Mouse (Mus musculus) cerebellum, postnatal 14 days (tissue): ENCODE measurements around the gene Smurf1.
A peak's percentile ranks its signal among the peaks of the same experiment; 100 is the strongest.

Source experiments
- DNase-seq, 2 experiments: peaks; one replicate each; pipeline ENCODE4 v3.0.0; 2021; ENCODE audit warnings: mixed read lengths in 2 of 2

Gene Smurf1

DNA sequence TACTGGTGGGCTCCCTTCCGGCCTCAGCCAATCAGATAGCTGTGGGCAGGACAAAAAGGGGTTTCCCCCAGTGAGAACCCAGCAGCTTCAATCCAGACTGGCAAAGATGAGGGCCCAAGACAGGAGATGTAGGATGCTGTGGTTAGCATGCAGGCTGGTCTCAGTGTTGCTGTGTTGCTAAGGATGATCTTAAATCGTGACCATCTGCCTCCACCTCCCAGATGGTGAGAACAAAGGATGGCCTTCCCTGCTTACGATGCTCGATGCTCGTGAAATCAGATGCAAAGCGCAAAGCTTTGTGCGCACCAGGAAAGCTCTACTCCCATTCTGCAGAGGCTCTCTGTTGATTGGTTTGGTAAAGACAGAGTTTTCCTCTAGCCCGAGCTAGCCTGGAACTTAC, 104.7 kb downstream of the Smurf1 start:
- no peak for DNase-seq

DNA sequence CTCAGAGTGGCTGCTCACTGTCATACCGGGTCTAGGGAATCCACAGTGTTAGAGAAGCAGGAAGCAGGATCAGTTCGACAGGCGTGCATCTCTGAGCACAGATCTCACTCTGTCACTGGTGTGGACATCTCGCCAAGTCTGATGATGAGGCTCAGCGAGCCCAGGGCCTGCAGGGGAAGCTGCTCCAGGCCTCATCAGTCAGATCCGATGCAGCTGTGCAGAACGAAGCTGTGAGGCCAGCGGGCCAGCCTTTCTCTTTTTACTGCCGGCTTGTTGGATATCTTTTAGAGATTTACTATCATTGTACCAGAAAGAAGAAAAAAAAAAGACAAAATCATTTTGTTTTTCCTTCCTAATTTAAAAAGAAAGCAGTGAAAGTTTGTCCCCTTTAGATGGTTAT, 106.4 kb downstream of the Smurf1 start:
- no peak for DNase-seq

DNA sequence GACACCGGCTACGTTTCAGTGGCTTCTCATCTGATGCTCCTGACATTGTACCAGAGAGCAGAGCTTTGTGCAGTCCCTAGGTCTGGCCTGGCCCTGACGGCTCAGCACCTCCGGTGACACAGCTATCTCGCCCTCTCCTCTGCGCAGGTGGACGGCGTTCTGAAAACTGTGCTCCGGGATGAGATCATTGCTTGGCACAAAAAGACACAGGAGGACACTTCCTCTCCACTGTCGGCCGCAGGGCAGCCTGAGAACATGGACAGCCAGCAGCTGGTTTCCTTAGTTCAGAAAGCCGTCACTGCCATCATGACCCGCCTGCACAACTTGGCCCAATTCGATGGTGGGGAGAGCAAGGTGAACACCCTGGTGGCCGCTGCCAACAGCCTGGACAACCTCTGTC, 107.1 kb downstream of the Smurf1 start:
- DNase-seq, result no peak

DNA sequence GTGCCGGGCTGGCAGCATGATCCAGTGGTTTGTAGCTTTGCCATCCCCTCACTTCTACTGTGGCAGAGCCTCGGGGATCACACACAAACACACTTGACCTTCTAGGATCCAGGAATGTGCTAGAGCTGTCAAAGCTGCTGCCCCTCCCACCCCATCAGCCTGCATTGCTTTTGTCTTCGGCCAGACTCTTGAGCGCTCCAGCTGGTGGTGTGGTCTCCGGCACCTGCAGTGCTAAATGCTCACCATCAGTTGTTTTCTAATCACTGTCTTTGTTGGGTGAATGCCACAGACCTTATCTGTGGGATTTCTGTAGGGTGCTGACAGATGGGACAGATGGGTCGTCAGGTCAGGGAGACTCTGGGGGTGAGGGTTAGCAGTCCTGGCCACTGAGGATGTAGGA, 109.7 kb downstream of the Smurf1 start:
- no peak for DNase-seq

DNA sequence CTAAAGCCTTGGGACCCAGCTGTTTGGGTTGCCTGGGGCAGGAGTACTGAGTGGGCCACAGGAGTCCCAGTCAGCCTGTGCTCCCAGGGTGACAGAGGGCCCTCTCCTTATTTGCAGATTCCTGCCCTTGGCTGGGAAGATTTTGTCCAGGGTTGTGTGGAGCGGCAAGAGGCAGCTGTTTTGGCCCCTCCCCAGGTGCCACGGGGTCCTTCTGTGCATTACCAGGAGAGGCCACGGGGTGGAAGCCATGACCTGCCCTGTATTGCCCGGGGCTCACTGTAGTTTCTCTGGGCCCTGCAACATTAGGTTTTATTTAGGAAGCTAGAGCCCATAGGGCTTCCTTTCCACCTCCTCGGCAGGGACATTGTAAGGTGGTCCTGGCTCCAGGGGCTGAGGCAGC, 111.7 kb downstream of the Smurf1 start:
- DNase-seq, result peak in 1 of 2 experiments; percentile 43

DNA sequence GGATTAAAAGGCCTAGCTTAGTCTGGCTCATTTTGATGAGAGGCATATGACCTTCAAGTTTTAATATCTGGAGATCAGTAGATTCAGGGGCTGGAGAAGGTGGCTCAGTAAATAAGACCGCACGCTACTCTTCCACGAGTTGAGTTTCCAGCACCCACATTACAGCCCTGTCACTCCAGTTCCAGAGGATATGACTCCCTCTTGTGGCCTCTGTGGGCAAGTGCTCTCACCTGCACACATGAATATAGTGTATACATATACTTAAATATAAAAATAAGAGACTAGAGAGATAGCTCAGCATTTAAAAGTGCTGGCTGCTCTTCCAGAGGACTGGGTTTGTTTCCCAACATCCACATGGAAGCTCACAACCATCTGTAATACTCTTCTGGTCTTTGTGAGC, 113.8 kb downstream of the Smurf1 start:
- DNase-seq, result no peak

DNA sequence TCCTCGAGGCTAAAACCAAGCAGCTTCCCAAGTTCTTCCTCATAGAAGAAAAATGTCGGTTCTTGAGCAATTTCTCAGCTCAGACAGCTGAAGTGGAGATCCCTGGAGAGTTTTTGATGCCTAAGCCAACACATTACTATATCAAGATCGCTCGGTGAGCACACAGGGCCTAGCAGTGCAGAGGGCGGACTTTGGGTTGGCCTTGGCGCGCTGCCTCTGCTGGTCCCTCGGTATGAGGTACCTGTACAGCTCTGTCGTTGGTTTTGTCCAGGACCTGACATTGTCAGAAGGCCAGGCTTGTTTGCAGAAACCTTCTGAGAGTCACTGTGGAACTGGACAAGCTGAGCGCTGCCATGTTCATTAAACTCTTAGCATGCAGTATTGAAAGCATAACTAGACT, 115.7 kb downstream of the Smurf1 start:
- no peak for DNase-seq

DNA sequence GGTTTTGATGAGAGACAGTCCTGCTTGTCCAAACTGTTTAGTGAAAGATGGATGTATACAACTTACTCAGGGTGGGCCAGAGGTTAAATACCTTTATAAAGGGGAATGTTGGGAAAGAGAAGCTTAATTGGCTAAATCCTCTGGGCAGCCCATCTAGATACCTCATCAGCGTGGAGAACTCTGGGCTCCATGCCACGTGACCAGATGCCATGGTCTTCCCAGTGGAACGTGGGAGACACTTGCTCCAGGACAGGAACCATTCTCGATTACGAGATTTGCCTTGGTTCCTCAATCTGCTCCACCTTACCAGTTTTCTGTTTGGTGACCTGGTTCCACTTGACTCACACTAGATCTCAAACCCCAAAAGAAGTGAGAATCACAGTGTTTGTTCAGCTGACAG, 116.9 kb downstream of the Smurf1 start:
- peak; percentile 63 to 75 for DNase-seq

DNA sequence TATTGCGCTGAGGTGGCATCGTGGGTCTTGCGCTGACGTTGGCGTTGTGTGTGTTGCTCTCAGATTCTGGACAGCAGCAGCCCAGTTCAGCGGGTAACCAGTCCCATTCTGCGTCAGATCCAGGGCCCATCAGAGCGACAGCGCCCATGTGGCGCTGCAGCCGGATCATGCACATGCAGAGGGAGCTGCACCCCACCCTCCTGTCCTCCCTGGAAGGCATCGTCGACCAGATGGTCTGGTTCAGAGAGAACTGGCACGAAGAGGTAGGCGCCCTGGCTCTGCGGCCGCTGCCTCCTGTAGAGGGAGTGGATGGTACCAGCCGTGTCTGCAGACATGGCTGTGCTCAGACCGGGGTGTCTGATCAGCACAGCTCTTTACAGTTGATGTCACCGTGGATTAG, 120.3 kb downstream of the Smurf1 start:
- DNase-seq, result peak; percentile 70 to 77

DNA sequence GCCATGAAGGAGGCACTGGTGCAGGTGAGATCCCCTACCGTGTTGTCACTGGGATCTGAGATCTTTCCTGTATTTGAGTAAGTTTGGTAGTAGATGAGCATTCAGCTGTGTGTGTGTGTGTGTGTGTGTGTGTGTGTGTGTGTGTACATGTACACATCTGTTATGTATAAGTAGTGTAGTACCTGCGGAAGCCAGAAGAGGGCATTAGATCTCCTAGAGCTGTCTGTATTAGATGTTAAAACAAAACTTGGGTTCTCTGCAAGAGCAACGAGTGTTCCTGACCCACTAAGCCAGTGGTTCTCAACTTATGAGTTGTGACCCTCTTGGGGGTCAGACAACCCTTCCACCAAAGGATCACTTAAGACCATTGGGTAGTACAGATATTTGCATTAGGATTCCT, 129.5 kb downstream of the Smurf1 start:
- DNase-seq, result peak; percentile 56 to 71

DNA sequence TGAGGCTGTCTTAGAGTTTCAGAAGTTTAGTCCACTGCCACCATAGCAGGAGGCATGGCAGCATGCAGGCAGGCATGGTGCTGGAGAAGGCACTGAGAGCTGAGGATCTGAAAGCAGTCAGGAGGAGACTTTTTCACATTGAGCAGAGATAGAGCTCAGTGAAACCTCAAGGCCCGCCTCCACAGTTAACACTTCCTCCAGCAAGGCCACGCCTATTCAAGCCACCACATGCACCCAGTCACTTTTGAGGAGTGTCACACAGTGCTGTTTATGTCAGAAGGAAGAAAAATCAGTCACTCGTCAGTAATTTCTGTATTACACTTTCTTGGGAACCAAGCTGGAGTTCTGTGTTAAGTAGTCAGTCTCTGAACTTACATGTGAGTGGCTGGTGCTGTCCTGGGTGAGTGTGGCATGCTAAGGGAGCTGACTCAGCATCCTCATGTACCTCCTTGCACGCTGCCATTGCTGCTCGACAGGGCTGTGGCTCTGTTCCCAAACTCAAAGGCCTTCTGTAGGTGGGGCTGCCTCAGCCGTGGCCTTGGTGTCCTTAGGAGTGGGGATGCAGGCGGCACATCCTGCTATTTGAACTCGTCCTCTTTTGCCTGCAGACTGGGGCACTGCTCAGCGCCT, 133.7 kb downstream of the Smurf1 start:
- DNase-seq, result no peak

DNA sequence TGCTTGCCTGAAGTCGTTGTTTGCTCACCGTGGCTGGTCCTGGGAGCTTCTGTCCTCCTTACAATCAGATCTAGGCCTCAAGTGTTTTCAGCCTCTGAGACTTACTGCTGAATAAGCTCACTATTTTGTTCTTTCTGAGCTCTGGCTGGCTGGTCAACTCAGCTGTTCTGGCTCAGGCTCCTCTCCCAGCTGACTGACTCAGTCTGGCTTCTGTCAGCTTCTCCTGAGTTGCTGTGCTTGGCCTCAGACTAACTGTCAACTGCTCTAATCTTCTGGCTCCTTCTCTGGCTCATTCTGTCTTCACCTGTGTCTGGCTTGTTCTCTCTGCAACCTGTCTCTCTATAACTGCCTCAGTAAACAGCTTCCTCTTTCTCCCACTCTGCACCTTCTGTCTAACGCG, 136.0 kb downstream of the Smurf1 start:
- DNase-seq, result no peak

DNA sequence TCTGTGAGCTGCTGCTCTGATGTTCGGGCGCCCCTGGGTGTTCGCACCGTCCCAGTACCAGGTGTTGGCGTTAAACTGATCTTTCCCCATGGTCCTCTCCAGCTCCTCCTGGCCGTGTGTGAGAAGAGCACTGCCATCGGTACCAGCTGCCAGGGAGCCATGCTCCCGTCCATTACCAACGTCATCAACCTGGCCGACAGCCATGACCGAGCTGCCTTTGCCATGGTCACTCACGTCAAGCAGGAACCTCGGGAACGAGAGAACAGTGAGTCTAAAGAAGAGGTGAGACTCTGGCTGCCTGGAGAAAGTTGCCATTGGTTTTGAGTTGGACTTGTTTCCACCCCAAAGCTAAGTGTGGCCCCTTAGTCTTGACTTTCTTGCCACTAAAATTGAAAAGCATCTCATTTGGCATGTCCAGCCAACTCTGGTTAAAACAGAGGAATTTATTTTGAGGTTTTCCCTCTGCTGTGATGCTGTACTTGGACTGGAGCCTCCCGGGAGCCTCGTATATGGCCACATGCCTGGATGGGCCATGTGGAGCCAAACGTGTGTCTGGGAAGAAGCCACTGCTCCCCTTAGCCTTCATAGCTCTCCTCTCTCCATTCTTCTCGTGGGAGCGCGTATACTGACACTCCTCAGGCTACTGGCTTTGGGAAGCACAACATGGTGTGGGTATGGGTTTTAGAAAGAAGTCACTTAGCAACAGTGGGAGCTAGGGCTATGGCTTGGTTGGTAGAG, 137.1 kb downstream of the Smurf1 start:
- peak; percentile 74 to 82 for DNase-seq
